Mouse (Mus musculus): ENCODE data around the gene Irf7.

Irf7 gene

DNA sequence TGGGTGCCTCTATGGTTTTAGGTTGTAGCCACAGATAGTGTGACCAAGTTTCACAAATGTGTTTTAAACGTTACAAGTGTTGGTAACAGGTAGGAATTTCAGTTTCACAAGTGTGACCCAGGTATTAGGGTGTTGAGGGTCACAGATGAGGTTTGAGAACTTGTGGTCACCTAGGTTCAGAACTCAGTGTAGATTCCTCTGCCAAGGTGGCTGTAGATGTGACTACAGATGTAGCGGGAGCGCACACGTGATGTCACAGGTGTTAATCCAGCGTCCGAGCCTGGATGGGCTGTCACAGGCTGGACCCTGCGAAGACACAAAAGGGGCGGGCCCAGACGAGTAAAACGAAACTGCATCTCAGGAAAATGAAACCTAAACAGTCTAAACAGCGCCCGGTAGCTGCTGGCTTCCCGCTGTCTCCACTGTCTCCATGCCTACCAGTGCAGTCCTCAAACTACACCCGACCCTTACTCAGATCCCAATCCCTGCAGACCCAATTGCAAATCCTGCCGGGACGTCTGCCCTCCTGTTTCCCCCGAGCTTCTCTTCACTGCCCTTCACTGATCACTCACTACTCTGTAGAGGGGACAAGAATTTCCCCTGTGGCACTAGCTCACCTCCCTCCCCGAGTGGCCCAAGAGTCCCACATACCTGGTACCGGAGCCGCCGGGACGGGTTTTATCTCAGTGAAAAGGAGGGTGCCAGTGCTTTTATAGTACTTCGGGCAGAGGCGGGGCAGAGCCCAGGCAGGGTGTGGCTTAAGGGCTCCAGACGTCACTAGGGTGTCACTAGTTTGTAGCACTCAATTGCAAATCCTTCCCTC is at the start of gene Irf7:
Gene Irf7 (minus strand): TSS at position 743 of the 823 bp plus-strand sequence.
- no peak for DNase-seq (ENCODE audit: low spot score)

DNA sequence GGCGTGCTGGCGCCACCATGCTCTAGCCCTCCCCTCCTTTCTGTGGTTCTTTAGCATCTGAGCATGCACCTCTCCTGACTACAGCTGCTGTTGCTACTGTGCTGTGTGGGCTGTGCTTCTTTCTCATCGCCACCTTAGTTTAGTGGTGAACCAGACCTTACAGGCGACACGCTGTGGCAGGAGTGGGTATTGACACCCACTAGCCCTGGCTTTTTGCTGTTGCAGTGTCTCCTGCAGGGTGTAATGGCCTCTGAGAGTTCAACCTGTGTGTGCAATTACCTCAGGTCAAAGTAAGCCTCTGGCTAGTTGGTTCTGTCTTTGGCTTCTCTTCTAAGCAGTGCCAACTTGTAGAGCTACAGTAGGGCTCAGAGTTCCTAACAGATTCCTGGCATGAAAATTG is 49.7 kb upstream of the Irf7 start:
- DNase-seq (ENCODE audit: low spot score), result no peak

DNA sequence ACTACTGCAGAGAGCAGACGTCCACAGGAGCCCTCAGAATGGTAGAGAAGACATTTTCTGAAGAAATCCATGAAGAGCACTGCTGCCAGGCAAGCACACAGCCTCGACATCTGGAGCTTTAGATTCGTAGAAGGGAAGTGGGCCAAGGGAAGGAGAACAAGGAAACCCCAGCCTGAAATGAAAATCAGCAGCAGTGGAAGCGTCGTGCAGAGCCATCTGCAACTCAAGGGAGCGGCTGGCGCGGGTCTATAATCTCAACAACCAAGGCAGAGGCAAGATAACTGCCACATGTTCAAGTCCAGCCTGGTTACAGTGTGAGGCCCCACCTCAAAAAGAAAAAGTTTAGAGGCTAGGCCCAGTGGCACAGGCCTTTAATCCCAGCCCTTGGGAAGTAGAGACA is 48.8 kb upstream of the Irf7 start:
- DNase-seq (ENCODE audit: low spot score), result no peak

DNA sequence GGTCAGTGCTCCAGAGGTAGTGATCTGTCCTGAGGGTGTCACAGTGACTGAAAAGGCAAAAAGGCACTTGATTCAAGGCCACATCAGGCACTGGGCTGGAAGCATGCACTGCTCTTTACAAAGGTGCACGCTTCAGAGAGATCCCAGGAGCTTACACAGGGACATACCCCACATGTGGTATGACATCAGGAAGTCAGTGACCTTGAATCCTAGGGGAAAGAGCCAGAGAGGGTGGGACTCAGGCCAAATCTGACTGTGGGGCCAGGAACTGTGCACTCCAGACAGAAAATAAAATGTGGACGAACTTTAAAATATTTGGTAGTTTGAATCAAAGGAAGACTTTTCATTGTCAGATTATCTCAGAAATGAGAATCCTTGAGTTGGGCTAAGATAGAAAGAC is 48.1 kb upstream of the Irf7 start:
- no peak for DNase-seq (ENCODE audit: low spot score)

DNA sequence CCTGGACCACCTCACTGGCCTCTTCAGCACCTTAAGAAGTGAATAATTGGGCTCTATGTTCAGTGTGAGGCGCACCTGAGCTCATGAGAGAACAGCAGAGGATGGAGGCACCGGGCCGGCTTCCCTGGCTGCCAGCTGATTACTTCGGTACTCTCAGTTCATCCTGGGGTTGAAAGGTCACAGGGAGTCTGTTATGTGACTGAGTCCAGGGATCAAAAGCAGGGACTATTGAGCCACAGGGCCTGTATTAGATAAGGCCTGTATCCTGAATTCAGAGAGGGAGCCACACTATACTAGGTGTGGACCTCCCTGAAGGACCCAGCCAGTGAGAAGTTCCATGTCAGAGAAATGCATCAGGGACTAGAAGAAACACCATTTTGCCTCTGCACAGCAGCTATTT is 38.3 kb upstream of the Irf7 start:
- DNase-seq (ENCODE audit: low spot score), result no peak

DNA sequence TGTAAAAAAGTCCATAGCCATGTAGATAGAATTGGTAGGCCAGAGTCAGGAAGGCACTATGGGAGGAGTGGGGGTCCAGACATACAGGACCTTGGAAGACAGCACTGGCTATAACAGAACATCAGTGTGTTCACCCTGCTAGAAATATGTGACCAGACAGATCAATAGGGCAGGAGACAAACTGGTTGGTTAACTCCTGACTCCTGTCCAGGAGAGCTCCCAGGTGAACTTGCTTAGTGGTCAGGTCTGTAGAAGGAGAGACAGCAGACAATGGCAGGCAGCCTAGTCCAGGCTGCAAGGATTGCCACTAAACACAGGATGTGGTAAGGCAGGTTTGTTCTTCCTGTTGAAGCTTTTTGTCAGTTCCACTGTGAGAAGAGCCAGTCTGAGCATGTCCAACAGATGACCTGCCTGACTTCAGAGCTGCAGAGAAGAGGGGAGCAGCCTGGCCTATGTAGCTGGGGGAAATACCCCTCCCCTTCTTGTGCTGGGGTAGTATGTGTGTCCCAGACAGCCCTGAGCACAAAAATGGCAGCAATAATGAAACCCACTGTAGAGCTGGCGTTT is 36.5 kb upstream of the Irf7 start:
- no peak for DNase-seq (ENCODE audit: low spot score)

DNA sequence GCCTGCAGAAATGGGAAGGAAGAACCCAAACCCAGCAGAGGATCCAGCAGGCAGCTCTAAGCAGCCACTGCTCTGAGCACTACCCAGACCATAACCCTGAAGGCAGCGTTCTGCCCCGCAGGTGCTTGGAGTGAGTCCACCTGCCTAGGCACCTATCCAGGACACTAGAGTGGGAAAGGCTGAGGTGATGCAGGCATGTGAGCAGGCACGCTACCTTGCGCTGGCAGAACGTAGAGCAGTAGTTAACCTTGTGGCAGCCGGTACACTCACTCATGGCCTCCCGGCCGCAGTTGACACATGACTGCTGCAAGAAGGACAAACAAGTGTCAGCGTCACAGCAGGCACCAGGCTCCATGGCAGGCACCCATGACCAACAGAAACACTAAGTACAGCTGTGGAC is 35.1 kb upstream of the Irf7 start:
- no peak for DNase-seq (ENCODE audit: low spot score)

DNA sequence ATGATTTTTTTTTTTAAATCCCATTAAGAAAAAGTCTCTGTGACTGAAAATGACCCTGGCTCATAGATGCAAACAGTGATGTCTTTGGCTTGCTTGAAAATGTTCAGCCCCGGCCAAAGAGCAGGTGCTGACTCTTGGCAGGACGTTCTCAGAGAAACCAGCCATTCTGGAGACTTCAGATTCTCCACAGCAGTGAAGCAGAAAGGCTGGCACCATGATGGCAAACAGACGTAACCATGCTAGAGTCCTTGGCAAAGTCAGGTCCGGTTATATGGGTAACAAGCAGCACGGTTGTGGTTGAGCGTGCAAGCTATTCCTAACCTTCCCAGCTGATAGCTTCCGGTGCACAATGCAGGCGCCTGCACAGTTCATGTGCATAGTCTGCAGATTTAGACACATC is 32.9 kb upstream of the Irf7 start:
- DNase-seq (ENCODE audit: low spot score), result no peak

DNA sequence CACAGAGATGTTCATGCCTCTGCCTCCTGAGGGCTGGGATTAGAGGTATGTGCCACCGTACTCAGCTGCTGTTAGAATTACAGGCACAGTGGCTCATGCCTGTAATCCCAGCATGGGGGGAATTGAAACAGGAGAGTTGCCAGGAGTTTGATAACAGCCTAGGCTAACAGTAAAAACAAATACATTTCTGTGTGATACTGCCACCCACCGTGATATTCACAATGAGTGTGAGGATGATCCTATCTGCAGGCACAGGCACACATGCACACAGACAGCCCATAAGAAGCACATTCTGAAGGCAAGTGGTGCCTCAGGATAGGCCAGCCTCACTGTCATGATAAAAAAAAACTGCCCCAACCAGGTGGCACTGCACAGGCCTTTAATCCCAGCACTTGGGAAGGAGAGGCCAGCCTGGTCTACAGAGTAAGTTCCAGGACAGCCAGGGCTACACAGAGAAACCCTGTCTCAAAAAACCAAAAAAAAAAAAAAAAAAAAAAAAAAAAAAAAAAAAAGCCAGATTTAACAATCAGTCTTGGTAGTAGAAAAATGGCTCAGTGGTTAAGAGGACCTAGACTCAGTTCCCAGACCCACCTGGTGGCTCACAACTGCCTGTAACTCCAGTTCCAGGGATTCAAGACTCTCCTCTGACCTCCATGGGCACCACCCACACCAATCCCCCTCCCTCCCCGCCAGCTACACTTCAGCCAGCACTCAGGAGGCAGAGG is 31.8 kb upstream of the Irf7 start:
- DNase-seq (ENCODE audit: low spot score), result no peak

DNA sequence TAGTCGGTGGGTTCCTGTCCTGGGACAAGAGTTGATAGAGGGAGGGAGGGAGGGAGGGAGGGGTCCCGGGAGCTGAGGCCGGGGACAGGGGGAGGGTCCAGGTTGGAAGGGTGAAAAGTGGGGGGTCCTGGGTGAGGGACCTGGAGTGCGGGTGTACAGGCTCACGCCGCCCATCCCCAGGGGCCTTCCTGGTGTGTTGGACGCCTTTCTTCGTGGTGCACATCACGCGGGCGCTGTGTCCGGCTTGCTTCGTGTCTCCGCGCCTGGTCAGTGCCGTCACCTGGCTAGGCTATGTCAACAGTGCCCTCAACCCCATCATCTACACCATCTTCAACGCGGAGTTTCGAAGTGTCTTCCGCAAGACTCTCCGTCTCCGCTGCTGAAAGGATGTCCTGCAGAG is 28.2 kb upstream of the Irf7 start:
- no peak for DNase-seq (ENCODE audit: low spot score)

DNA sequence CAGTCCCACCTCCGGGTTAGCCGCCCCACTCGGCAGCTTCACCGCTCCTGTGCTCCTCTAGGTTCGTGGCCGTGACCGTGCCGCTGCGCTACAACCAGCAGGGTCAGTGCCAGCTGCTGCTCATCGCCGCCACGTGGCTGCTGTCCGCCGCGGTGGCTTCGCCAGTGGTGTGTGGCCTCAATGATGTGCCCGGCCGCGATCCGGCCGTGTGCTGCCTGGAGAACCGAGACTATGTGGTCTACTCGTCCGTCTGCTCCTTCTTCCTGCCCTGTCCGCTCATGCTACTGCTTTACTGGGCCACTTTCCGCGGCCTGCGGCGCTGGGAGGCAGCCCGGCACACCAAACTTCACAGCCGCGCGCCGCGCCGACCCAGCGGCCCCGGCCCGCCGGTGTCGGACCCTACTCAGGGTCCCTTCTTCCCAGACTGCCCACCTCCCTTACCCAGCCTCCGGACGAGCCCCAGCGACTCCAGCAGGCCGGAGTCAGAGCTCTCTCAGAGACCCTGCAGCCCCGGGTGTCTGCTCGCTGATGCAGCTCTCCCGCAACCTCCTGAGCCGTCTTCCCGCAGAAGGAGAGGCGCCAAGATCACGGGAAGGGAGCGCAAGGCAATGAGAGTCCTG is 27.7 kb upstream of the Irf7 start:
- DNase-seq (ENCODE audit: low spot score), result no peak

DNA sequence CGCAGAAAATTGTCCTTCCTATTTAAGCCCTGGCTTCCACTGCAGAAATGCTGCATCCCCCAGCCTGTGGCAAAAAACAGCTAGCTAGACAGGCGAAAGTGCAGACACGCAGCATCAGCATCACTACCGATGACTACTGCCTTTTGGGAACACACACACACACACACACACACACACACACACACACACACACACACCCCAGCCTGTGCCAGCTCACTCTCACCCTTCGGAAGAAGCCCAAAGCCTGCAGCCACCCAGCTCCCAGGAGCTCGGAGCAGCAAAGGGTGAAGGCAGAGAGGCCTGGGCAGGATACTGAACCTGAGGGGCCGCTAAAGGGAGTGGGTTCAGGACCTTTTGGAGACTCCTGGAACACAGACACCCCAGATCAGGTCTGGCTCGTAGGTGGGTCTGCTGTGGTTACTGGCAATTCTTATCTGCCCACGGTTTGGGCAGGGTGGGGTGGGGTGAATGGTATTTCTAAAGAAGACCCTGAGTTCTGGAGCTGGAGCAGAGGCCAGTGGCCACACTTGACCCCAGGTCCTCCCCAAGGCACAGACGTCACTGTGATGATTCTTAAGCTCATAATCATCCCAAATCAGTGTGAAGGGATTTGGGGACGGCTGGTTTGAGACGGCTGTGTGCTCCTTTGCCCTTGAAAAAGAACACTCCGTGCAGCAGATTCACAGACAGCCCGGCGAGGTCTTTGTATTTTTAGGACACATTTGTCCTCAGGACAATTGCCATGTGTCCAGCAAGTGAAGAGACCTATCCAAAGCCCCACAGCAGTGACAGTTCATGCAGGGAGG is 26.5 kb upstream of the Irf7 start:
- peak; percentile 74 for DNase-seq (ENCODE audit: low spot score)

DNA sequence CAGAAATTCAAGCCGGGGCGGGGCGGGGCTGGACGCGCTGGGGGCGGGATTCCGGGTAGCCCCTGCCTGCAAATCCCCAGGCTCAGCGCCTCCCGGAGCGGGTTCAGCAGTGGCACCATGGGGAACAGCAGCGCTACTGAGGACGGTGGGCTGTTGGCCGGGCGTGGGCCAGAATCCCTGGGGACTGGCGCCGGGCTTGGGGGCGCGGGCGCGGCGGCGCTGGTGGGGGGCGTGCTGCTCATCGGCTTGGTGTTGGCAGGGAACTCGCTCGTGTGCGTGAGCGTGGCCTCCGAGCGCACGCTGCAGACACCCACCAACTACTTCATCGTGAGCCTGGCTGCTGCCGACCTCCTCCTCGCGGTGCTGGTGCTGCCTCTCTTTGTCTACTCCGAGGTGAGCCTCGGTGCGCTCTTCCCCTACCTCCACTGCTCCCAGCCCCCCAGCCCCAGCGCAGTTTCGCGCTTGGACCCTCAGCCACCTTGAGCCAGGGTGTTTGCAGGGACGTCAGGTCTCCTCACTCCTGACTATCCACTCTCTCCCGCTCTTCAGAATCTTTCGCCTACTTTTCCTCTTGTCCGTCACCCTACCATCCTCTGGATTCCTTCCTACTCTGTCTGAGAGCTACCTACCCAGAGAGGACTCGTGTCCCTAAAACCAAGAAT is 25.8 kb upstream of the Irf7 start, which contains the start of gene Drd4:
Gene Drd4 (plus strand): TSS at position 86 of the 662 bp plus-strand sequence.
- peak; percentile 46 for DNase-seq (ENCODE audit: low spot score)

DNA sequence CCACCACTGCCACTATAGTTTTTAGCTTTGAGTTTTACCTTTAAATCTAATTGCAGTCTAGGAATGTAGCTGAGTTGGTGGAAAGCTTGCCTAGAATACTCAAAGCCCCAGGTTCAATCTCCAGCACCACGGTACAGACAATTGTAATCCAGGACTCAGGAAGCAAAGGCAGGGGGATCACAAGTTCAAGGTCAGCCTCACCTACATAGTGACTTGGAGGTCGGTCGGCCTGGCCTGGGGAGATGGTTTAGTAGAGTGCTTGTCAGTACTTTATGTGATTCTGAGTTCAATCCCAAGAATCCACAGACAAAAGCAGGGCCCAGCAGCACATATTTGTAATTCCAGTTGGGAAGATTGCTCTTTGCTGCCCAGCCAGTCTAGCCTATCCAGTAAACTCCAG is 21.8 kb upstream of the Irf7 start:
- DNase-seq (ENCODE audit: low spot score), result no peak

DNA sequence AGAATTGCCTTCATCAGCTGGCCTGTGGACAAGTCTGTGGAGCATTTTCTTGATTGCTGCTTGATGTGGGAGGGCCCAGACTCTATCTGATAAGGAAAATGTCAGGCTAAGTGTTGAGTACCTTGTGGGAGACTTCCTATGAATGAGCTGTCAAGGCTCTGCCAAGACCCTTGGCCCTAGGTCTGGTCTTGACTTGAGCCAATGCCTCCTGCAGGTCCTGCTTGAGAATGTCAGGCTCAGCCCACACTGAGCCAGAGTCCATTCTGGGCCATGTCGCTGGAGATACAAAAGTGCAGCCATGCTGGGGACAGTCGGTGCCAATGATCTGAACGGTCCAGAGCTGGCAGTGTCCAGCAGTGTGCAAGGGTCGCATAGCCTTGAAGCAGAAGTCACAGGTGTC is 16.5 kb upstream of the Irf7 start:
- no peak for DNase-seq (ENCODE audit: low spot score)

DNA sequence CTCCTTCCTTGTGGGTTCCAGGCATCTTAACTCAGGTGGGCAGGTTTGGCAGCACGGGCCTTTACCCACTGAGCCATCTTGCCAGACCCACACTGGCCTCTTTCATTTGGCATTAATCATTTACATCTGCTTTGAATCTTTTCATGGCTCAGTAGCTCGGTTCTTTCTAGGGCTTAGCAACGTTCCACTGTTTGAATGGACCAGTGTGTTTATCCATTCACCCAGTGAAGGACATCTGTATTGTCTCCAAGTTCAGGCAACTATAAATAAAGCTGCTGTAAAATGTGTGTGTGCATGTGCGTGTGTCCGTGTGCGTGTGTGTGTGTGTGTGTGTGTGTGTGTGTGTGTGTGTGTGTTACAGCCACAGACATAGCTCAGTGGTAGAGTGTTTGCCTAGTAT is 15.2 kb upstream of the Irf7 start:
- no peak for DNase-seq (ENCODE audit: low spot score)

DNA sequence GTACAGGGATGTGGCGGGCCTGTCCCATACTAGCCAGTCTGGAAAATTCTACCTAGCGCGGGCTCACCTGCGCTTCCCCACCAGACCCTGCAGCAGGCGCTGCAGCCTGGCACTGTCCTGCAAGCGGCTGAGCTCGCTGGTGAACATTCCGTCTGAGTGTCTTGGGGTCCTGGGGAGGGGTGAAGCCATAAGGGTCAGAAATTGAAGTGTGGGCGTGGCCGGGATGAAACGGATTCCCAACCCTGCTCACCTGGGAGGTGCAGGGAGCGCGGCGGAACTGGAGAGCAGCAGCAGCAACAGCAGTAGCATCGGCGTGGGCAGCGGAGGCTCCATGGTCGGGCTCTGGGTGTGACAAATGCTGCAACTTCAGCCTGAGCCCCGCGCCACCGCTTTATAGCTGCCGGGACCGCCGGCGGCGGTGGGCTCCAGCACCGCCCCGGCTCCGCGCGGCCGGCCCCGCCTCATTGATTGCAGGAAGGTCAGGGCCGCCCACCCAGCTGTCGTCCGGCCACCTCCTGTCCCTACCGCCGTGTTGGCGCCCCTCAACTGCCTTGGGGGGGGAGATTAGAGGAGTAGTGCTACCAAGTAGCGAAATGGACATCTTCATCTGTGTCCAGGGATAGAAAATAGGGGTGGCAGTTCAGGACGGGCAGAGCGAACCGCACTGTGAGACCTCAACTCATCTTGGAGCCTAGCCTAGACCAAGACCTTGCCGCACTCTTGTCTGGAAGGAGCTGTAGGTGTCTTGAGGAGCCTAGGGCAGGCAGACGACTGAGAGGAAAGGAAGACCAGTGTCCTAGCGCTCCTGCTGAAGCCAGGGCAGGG is 12.7 kb upstream of the Irf7 start, which contains the start of gene Sct:
Gene Sct (minus strand): TSS at position 368 of the 825 bp plus-strand sequence.
- DNase-seq (ENCODE audit: low spot score), result no peak

DNA sequence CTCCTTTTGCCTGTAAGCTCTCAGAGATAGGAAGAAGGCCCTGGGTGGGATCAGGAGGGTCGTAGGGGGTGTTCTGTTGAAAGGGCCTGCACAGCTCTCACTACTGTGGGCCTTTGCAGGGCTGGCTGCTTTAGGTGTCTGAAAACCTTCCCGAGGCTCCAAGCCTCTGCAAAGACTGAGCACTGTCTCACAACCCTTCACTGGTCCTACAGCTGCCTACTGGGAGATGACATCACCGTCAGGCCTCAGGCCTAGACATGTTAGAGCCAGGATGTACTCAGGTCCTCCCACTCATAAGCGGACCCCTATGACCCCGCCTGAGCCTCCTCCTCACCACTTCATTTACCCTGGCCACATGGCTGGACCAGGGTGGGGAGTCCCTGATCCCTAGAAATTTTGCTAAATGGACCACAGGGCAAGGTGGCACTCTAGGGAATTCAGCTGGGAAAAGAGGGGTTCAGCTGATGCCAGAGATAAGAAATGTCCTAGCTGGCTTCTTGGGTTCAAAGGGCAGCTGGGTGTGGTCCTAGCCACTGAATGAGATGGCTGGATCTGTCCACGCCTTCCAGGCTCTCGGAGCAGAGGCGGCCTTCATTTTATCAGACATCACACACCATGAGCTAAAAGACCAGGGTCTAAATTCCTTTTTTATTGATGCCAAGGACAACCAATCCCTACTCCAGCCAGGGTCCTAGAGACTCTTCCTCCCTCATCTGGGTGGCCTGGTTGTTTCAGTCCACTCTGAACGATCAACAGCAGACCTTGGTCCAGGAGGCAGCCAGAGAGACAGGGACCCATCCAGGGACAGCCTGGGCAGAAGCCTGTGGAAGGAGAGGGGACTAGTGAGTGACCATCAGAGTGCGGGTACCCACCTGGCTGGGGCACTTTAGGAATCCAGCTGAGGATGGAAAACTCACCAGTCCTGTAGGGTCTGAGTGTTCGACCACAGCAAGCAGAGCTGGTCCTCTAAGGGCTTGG is 11.7 kb upstream of the Irf7 start:
- no peak for DNase-seq (ENCODE audit: low spot score)

DNA sequence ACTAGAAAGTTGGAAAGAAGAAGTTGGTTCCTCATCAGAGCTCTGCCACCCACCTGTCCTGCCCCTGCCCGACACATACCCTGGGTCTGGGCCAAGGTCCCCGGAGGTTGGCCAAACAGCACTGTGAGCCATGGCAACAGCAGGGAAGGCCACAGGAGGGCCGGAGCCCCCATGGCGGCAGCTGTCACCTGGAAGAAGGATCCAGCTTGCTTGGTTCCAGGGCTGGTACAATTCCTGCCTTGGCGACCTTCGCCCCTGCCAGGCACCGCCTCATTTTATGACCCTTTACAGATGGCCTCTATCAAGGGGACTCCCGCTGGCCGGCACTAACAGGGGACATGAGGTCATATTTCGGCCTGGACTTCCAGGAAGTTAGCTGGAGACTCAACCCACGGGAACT is 10.3 kb upstream of the Irf7 start, which contains the start of gene Cdhr5:
Gene Cdhr5 (minus strand): TSS at position 241 of the 400 bp plus-strand sequence.
- no peak for DNase-seq (ENCODE audit: low spot score)

Data from testis, postnatal 14 days (tissue).